Mouse (Mus musculus): ENCODE measurements around the gene Gm10778.
A peak's percentile ranks its signal among the peaks of the same experiment; 100 is the strongest.
"Not testable (repeated sequence)": the region's sequence is repeated elsewhere in the genome, so short reads cannot be mapped to it uniquely, and the experiment has no call there.

Gm10778 gene

GRCm38 (mm10) chr10:81627836-81628220 is 21.0 kb upstream of the Gm10778 start:
- no peak for DNase-seq (ENCODE audit: low read depth, low spot score)

GRCm38 (mm10) chr10:81628390-81628789 is 20.5 kb upstream of the Gm10778 start, which contains the start of gene Ankrd24:
Ankrd24 (plus strand) TSS chr10:81628540.
- DNase-seq (ENCODE audit: low read depth, low spot score), result no peak

GRCm38 (mm10) chr10:81633253-81634099 is 15.4 kb upstream of the Gm10778 start:
- DNase-seq (ENCODE audit: low read depth, low spot score), result peak; percentile 94

- no peak for DNase-seq (ENCODE audit: low read depth, low spot score)
These were observed 12.5 kb upstream of the Gm10778 start for GRCm38 (mm10) chr10:81636338-81636737.

GRCm38 (mm10) chr10:81638101-81638500 is 10.8 kb upstream of the Gm10778 start:
- DNase-seq (ENCODE audit: low read depth, low spot score), result no peak

GRCm38 (mm10) chr10:81640825-81641224 is 8.0 kb upstream of the Gm10778 start:
- DNase-seq (ENCODE audit: low read depth, low spot score), result peak; percentile 1

- peak; percentile 1 for DNase-seq (ENCODE audit: low read depth, low spot score)
These were observed 7.3 kb upstream of the Gm10778 start for GRCm38 (mm10) chr10:81641566-81641965.

- DNase-seq (ENCODE audit: low read depth, low spot score), result peak; percentile 9
These were observed 6.7 kb upstream of the Gm10778 start for GRCm38 (mm10) chr10:81641978-81642647.

- no peak for DNase-seq (ENCODE audit: low read depth, low spot score)
These were observed 6.0 kb upstream of the Gm10778 start for GRCm38 (mm10) chr10:81642648-81643448.

- peak; percentile 98 for DNase-seq (ENCODE audit: low read depth, low spot score)
These were observed 5.3 kb upstream of the Gm10778 start for GRCm38 (mm10) chr10:81643449-81644055.

- no peak for DNase-seq (ENCODE audit: low read depth, low spot score)
These were observed 4.7 kb upstream of the Gm10778 start for GRCm38 (mm10) chr10:81644162-81644561.

- DNase-seq (ENCODE audit: low read depth, low spot score), result peak; percentile 7
These were observed 4.1 kb upstream of the Gm10778 start for GRCm38 (mm10) chr10:81644716-81645115.

- DNase-seq (ENCODE audit: low read depth, low spot score), result no peak
These were observed 3.5 kb upstream of the Gm10778 start for GRCm38 (mm10) chr10:81645391-81645790.

- DNase-seq (ENCODE audit: low read depth, low spot score), result no peak
These were observed 2.8 kb upstream of the Gm10778 start for GRCm38 (mm10) chr10:81646015-81646555.

GRCm38 (mm10) chr10:81655178-81655577 is 6.3 kb downstream of the Gm10778 start:
- DNase-seq (ENCODE audit: low read depth, low spot score), result no peak

- DNase-seq (ENCODE audit: low read depth, low spot score), result no peak
These were observed 7.3 kb downstream of the Gm10778 start for GRCm38 (mm10) chr10:81656174-81656573.

GRCm38 (mm10) chr10:81687114-81687513 is 38.3 kb downstream of the Gm10778 start:
- not testable (repeated sequence) for DNase-seq (ENCODE audit: low read depth, low spot score)

- DNase-seq (ENCODE audit: low read depth, low spot score), result not testable (repeated sequence)
These were observed 55.9 kb downstream of the Gm10778 start, which contains the start of gene Zfp433 for GRCm38 (mm10) chr10:81704531-81705301. Zfp433 (plus strand) TSS chr10:81704825.
